Mouse (Mus musculus): ENCODE measurements at regions not wholly inside any gene's neighbourhood (a gene's known extent, or its start where the extent isn't known, plus 50 kb on each side); places are given as distances from the start of the nearest gene placed in this dataset.
"Not testable (repeated sequence)": the region's sequence is repeated elsewhere in the genome, so short reads cannot be mapped to it uniquely, and the experiment has no call there.

DNA sequence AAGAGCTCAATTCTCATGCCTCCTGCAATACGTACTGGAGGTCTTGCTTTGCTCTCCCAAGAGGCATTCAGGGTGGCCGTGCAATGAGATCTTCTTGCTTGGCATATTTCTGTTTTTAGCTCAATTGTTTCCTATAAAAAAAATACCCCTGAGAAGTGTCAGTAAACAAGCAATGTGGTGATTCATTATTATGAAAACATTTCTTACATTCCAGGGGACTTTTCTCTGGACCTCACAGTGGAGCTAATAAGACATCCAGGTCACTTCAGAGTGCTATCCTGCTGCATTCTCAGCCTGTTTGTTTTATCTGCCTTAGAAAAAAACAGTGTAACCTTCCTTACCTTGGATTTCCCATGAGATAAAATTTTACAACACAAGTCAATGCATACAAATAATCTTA, 532.0 kb downstream of the Dad1 start:
- DNase-seq (ENCODE audit: low spot score); H3K4me3 ChIP-seq (ENCODE audit: low read depth, low read length); H3K9me3 ChIP-seq (ENCODE audit: control insufficient read depth, low read length); H3K27me3 ChIP-seq (replicated peaks; ENCODE audit: control insufficient read depth, insufficient read depth, low read length); H3K36me3 ChIP-seq (ENCODE audit: control insufficient read depth, insufficient read depth, low read length); H3K27ac ChIP-seq (ENCODE audit: low read depth, low read length); H3K4me2 ChIP-seq; H3K4me1 ChIP-seq (replicated peaks; ENCODE audit: control insufficient read depth, insufficient read depth, low read length); H3K9ac ChIP-seq (ENCODE audit: low read depth, low read length); ATAC-seq (replicated peaks; ENCODE audit: low FRiP score): not testable (repeated sequence)
- WGBS: 70% methylated on average over 1 of the region's 2 CpGs

DNA sequence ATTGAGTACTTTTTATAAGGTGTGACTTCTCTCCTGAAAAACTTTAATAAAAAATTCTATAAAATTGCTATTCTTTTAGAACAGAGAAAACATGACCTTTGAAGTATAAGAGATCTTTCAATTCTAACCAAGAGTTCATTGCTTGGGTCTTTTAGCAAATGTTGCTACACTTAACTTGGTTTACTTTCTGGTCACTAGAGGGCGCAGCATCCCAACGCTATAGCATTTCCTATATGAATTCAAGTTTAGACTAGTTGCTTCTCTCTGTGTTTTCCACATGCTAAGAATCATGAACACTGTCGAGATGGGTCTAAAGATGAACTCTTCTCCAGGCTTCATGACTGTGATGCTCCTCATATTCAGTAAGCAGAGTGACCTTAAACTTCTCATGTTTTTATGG, 544.3 kb downstream of the Dad1 start:
- not testable (repeated sequence) for H3K9ac ChIP-seq (ENCODE audit: low read depth, low read length); H3K36me3 ChIP-seq (ENCODE audit: control insufficient read depth, insufficient read depth, low read length)

DNA sequence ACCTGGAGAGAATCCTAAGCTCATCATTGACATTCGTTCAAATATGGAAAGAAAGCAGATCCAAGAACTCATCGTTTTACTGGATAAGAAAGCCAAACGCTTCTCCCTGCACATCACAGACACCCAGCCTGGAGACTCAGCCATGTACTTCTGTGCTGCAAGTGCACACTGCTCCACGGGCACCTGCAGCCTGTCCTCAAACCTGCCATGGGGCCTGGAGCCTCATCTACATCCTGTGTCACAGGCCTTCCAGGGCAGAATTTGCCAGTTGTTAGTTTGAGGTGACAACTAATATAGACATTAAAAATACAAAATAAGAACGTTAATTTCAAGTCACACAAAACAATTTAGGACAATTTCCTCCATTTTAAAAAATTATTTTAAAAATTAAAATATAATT, 549.6 kb downstream of the Dad1 start:
- H3K4me3 ChIP-seq (ENCODE audit: low read depth, low read length); H3K9ac ChIP-seq (ENCODE audit: low read depth, low read length); H3K27ac ChIP-seq (ENCODE audit: low read depth, low read length); H3K27me3 ChIP-seq (replicated peaks; ENCODE audit: control insufficient read depth, insufficient read depth, low read length); H3K4me2 ChIP-seq; H3K9me3 ChIP-seq (ENCODE audit: control insufficient read depth, low read length); H3K4me1 ChIP-seq (replicated peaks; ENCODE audit: control insufficient read depth, insufficient read depth, low read length); DNase-seq (ENCODE audit: low spot score); ATAC-seq (replicated peaks; ENCODE audit: low FRiP score); H3K36me3 ChIP-seq (ENCODE audit: control insufficient read depth, insufficient read depth, low read length): not testable (repeated sequence)
- WGBS: 74% methylated on average over 5 of the region's 5 CpGs

More for the DNA sequence above, 544.3 kb downstream of the Dad1 start:
- ATAC-seq (replicated peaks; ENCODE audit: low FRiP score); H3K9me3 ChIP-seq (ENCODE audit: control insufficient read depth, low read length); DNase-seq (ENCODE audit: low spot score); H3K4me3 ChIP-seq (ENCODE audit: low read depth, low read length); H3K27ac ChIP-seq (ENCODE audit: low read depth, low read length); H3K4me1 ChIP-seq (replicated peaks; ENCODE audit: control insufficient read depth, insufficient read depth, low read length); H3K27me3 ChIP-seq (replicated peaks; ENCODE audit: control insufficient read depth, insufficient read depth, low read length); H3K4me2 ChIP-seq: not testable (repeated sequence)
- WGBS: 3% methylated on average over 3 of the region's 3 CpGs

DNA sequence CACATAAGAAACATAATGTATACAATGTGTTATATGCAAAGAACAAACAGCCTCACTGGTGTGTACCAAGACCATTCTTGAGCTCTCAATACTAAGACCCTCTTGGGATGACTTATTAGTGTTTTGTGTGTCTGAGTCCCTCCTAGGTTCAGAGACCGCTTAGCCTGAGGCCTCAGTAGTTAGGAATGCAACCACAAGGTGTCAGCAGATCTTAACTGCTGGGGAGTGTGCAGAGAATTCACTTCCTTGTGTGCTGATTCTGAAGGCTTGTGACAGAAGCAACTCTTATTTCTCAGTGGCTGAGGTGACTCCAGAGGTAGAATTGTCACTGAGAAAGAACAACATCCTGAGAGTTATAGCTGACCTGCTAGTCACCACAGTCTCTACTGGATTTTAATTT, 550.3 kb downstream of the Dad1 start:
- not testable (repeated sequence) for H3K36me3 ChIP-seq (ENCODE audit: control insufficient read depth, insufficient read depth, low read length); H3K9me3 ChIP-seq (ENCODE audit: control insufficient read depth, low read length); H3K4me3 ChIP-seq (ENCODE audit: low read depth, low read length); H3K9ac ChIP-seq (ENCODE audit: low read depth, low read length); ATAC-seq (replicated peaks; ENCODE audit: low FRiP score); H3K27me3 ChIP-seq (replicated peaks; ENCODE audit: control insufficient read depth, insufficient read depth, low read length); H3K27ac ChIP-seq (ENCODE audit: low read depth, low read length); H3K4me1 ChIP-seq (replicated peaks; ENCODE audit: control insufficient read depth, insufficient read depth, low read length); DNase-seq (ENCODE audit: low spot score); H3K4me2 ChIP-seq
- WGBS: 36% methylated on average over 1 of the region's 1 CpGs

DNA sequence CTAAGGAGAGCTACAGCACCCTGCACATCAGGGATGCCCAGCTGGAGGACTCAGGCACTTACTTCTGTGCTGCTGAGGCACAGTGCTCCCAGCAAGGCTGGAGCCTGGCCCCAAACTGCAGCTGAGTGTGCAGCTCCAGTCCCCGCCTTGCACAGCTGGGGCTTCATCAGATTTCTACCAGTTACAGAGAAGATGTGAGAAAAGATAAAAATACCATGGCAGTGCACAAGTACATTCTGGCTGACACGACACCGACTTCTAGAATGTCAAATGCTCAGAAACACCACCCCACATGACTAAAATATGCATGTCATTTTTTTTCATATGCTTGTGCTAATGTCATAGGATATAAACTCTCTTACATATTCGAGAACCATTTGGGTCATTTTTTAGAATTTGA, 569.8 kb downstream of the Dad1 start:
- H3K27me3 ChIP-seq (replicated peaks; ENCODE audit: control insufficient read depth, insufficient read depth, low read length); H3K36me3 ChIP-seq (ENCODE audit: control insufficient read depth, insufficient read depth, low read length); H3K4me2 ChIP-seq; H3K27ac ChIP-seq (ENCODE audit: low read depth, low read length); H3K9ac ChIP-seq (ENCODE audit: low read depth, low read length); H3K4me1 ChIP-seq (replicated peaks; ENCODE audit: control insufficient read depth, insufficient read depth, low read length); H3K9me3 ChIP-seq (ENCODE audit: control insufficient read depth, low read length); ATAC-seq (replicated peaks; ENCODE audit: low FRiP score); H3K4me3 ChIP-seq (ENCODE audit: low read depth, low read length); DNase-seq (ENCODE audit: low spot score): not testable (repeated sequence)
- WGBS: 78% methylated on average over 4 of the region's 4 CpGs

DNA sequence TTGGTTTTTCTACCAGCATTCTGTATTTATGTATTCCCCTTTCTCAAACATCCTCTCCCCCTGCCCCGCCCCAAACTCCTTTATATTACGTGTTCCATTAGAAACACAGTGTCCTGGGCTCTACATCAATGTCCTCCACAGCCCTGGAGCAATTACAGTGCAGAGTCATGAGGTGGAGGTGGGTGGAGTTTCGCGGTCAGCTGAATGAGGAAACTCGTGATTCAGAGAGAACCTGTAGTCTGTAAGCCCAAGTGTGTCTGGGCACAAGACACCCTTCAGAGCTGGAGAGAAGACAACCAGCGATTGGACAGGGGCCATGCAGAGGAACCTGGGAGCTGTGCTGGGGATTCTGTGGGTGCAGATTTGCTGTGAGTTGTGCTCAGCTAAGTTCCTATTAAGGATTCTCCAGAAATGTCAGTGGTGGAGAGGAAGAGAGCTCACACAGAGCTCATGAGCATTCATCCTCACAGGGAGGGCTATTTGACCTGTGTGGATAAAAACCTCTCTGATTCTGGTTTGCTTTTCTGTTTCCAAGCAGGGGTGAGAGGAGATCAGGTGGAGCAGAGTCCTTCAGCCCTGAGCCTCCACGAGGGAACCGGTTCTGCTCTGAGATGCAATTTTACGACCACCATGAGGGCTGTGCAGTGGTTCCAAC, 570.4 kb downstream of the Dad1 start:
- WGBS: 70% methylated on average over 9 of the region's 9 CpGs
- not testable (repeated sequence) for H3K4me2 ChIP-seq; DNase-seq (ENCODE audit: low spot score); H3K9ac ChIP-seq (ENCODE audit: low read depth, low read length); H3K27ac ChIP-seq (ENCODE audit: low read depth, low read length); ATAC-seq (replicated peaks; ENCODE audit: low FRiP score); H3K4me1 ChIP-seq (replicated peaks; ENCODE audit: control insufficient read depth, insufficient read depth, low read length); H3K4me3 ChIP-seq (ENCODE audit: low read depth, low read length); H3K9me3 ChIP-seq (ENCODE audit: control insufficient read depth, low read length); H3K36me3 ChIP-seq (ENCODE audit: control insufficient read depth, insufficient read depth, low read length); H3K27me3 ChIP-seq (replicated peaks; ENCODE audit: control insufficient read depth, insufficient read depth, low read length)

DNA sequence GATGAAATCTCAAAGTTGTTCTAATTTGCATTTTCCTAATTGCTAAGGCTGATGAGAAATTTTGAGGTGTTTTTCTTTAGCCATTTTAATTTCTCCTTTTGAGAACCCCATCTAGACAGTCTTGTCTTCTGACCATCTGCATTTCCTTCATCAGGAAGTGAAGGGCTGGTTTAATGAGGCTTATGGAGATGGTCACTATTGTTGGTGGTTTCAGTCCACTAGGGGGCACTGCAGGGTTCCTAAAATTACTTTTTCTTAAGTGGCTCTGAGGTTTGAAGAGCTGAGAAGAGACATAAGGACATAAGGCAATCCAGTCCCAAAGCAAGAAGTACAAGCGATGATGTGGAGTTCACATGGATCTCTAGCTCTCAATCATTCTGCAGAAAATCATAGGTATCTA, 571.2 kb downstream of the Dad1 start:
- H3K9ac ChIP-seq (ENCODE audit: low read depth, low read length); DNase-seq (ENCODE audit: low spot score); H3K4me2 ChIP-seq; H3K9me3 ChIP-seq (ENCODE audit: control insufficient read depth, low read length); H3K4me3 ChIP-seq (ENCODE audit: low read depth, low read length); H3K36me3 ChIP-seq (ENCODE audit: control insufficient read depth, insufficient read depth, low read length); H3K27ac ChIP-seq (ENCODE audit: low read depth, low read length); ATAC-seq (replicated peaks; ENCODE audit: low FRiP score); H3K27me3 ChIP-seq (replicated peaks; ENCODE audit: control insufficient read depth, insufficient read depth, low read length); H3K4me1 ChIP-seq (replicated peaks; ENCODE audit: control insufficient read depth, insufficient read depth, low read length): not testable (repeated sequence)
- 79% methylated on average over 1 of the region's 1 CpGs for WGBS

DNA sequence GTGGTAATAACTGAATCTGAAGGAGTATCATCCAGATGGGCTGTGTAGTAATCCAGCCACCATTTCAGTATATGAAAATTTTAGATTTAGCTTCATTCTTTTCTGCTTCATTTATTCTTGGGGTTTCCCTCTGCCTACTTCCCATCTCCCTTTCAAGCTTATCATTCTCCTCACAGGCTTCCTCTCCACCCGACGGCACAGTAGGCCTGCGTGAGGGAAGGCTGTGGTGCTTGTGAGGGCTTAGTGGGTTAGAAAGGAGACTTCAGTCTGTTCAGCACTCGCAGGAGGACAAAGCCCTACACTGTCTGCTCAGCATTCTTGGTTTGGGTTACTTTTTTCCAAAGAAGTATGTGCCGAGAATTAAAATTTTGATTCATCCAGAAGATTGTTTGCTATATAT, 572.6 kb downstream of the Dad1 start:
- not testable (repeated sequence) for H3K9me3 ChIP-seq (ENCODE audit: control insufficient read depth, low read length); H3K27me3 ChIP-seq (replicated peaks; ENCODE audit: control insufficient read depth, insufficient read depth, low read length); H3K4me1 ChIP-seq (replicated peaks; ENCODE audit: control insufficient read depth, insufficient read depth, low read length); H3K36me3 ChIP-seq (ENCODE audit: control insufficient read depth, insufficient read depth, low read length); ATAC-seq (replicated peaks; ENCODE audit: low FRiP score); H3K4me2 ChIP-seq; DNase-seq (ENCODE audit: low spot score); H3K9ac ChIP-seq (ENCODE audit: low read depth, low read length); H3K4me3 ChIP-seq (ENCODE audit: low read depth, low read length); H3K27ac ChIP-seq (ENCODE audit: low read depth, low read length)
- 55% methylated on average over 5 of the region's 5 CpGs for WGBS

DNA sequence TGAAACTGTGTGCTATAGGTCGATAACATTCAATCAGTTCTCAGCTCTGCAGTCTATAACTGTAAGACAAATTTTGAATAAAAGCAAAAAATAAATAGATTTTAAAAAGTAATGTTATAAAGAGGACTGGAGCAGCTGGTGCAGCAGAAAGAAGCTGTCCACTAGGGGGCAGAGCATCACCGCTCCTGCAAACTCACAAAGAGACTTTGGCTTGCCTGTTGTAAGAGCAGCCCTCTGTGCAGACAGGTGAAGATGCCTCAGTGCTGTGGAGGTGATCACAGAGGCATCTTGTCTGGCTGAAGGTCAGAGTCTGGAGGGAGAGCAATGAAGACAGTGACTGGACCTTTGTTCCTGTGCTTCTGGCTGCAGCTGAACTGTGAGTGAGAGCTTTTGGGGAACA, 588.2 kb downstream of the Dad1 start:
- ATAC-seq (replicated peaks; ENCODE audit: low FRiP score); H3K9me3 ChIP-seq (ENCODE audit: control insufficient read depth, low read length); H3K4me2 ChIP-seq; H3K27me3 ChIP-seq (replicated peaks; ENCODE audit: control insufficient read depth, insufficient read depth, low read length); H3K4me3 ChIP-seq (ENCODE audit: low read depth, low read length); H3K27ac ChIP-seq (ENCODE audit: low read depth, low read length); H3K4me1 ChIP-seq (replicated peaks; ENCODE audit: control insufficient read depth, insufficient read depth, low read length); H3K36me3 ChIP-seq (ENCODE audit: control insufficient read depth, insufficient read depth, low read length); H3K9ac ChIP-seq (ENCODE audit: low read depth, low read length); DNase-seq (ENCODE audit: low spot score): not testable (repeated sequence)
- WGBS: 21% methylated on average over 2 of the region's 2 CpGs
